Mouse (Mus musculus): ENCODE results near the gene Lenep. TPM values are rescaled to one million over a fixed set of nuclear protein-coding genes. Genes with fewer than 3 reads are reported as not detected.

The Lenep gene
- polyA plus RNA-seq, 1 experiment from 2014 or later: 0.91 TPM

Other genes with a start within 250 kb of the Lenep start
- 3.0 and 3.2 TPM in 2 replicates for gene Hcn3, start 242.6 kb downstream of the Lenep start, polyA plus RNA-seq (2015; fragmentation: Nextera tagmentation; extraction: Ambion mirVana)
- 29.9 and 33.6 TPM in 2 replicates for gene Clk2, start 238.0 kb downstream of the Lenep start, polyA plus RNA-seq (2015; fragmentation: Nextera tagmentation; extraction: Ambion mirVana)
- gene Scamp3, start 225.3 kb downstream of the Lenep start, polyA plus RNA-seq (2015; fragmentation: Nextera tagmentation; extraction: Ambion mirVana): 108 and 109 TPM in 2 replicates
- gene Fam189b, start 219.7 kb downstream of the Lenep start, polyA plus RNA-seq (2015; fragmentation: Nextera tagmentation; extraction: Ambion mirVana): 34.9 and 37.0 TPM in 2 replicates
- gene Gba, start 199.9 kb downstream of the Lenep start, polyA plus RNA-seq (2015; fragmentation: Nextera tagmentation; extraction: Ambion mirVana): 49.0 and 55.6 TPM in 2 replicates
- 47.1 and 59.7 TPM in 2 replicates for gene Thbs3, start 187.6 kb downstream of the Lenep start, polyA plus RNA-seq (2015; fragmentation: Nextera tagmentation; extraction: Ambion mirVana)
- 173 and 196 TPM in 2 replicates for gene Mtx1, start 175.7 kb downstream of the Lenep start, polyA plus RNA-seq (2015; fragmentation: Nextera tagmentation; extraction: Ambion mirVana)
- 4.0 and 10.2 TPM in 2 replicates for gene Muc1, start 173.7 kb downstream of the Lenep start, polyA plus RNA-seq (2015; fragmentation: Nextera tagmentation; extraction: Ambion mirVana)
- 294 and 310 TPM in 2 replicates for gene Krtcap2, start 156.8 kb downstream of the Lenep start, polyA plus RNA-seq (2015; fragmentation: Nextera tagmentation; extraction: Ambion mirVana)
- gene Trim46, start 156.5 kb downstream of the Lenep start, polyA plus RNA-seq (2015; fragmentation: Nextera tagmentation; extraction: Ambion mirVana): 5.0 and 5.9 TPM in 2 replicates
- gene Dpm3, start 143.4 kb downstream of the Lenep start, polyA plus RNA-seq (2015; fragmentation: Nextera tagmentation; extraction: Ambion mirVana): 150 and 173 TPM in 2 replicates
- 71.8 and 72.2 TPM in 2 replicates for gene Slc50a1, start 132.2 kb downstream of the Lenep start, polyA plus RNA-seq (2015; fragmentation: Nextera tagmentation; extraction: Ambion mirVana)
- 55.8 and 57.4 TPM in 2 replicates for gene Efna1, start 121.7 kb downstream of the Lenep start, polyA plus RNA-seq (2015; fragmentation: Nextera tagmentation; extraction: Ambion mirVana)
- 42.3 and 47.2 TPM in 2 replicates for gene Efna3, start 79.8 kb downstream of the Lenep start, polyA plus RNA-seq (2015; fragmentation: Nextera tagmentation; extraction: Ambion mirVana)
- 28.1 and 31.0 TPM in 2 replicates for gene Efna4, start 64.8 kb downstream of the Lenep start, polyA plus RNA-seq (2015; fragmentation: Nextera tagmentation; extraction: Ambion mirVana)
- 93.2 and 96.1 TPM in 2 replicates for gene Adam15, start 52.8 kb downstream of the Lenep start, polyA plus RNA-seq (2015; fragmentation: Nextera tagmentation; extraction: Ambion mirVana)
- gene Dcst2, start 40.8 kb downstream of the Lenep start, polyA plus RNA-seq (2015; fragmentation: Nextera tagmentation; extraction: Ambion mirVana): 0.13 and 0.21 TPM in 2 replicates
- gene Dcst1, start 37.5 kb downstream of the Lenep start, polyA plus RNA-seq (2015; fragmentation: Nextera tagmentation; extraction: Ambion mirVana): 0.46 and 0.64 TPM in 2 replicates
- 8.2 and 9.0 TPM in 2 replicates for gene Zbtb7b, start 8.0 kb downstream of the Lenep start, polyA plus RNA-seq (2015; fragmentation: Nextera tagmentation; extraction: Ambion mirVana)
- gene Flad1, start 9.1 kb upstream of the Lenep start, polyA plus RNA-seq (2015; fragmentation: Nextera tagmentation; extraction: Ambion mirVana): 28.5 and 34.6 TPM in 2 replicates
- gene Cks1b, start 15.6 kb upstream of the Lenep start, polyA plus RNA-seq (2015; fragmentation: Nextera tagmentation; extraction: Ambion mirVana): 342 and 356 TPM in 2 replicates
- 110 and 113 TPM in 2 replicates for gene Shc1, start 15.7 kb upstream of the Lenep start, polyA plus RNA-seq (2015; fragmentation: Nextera tagmentation; extraction: Ambion mirVana)
- 47.7 and 51.3 TPM in 2 replicates for gene Pygo2, start 27.4 kb upstream of the Lenep start, polyA plus RNA-seq (2015; fragmentation: Nextera tagmentation; extraction: Ambion mirVana)
- gene Pbxip1, start 33.9 kb upstream of the Lenep start, polyA plus RNA-seq (2015; fragmentation: Nextera tagmentation; extraction: Ambion mirVana): 38.3 and 40.4 TPM in 2 replicates
- 51.3 and 59.1 TPM in 2 replicates for gene Pmvk, start 51.7 kb upstream of the Lenep start, polyA plus RNA-seq (2015; fragmentation: Nextera tagmentation; extraction: Ambion mirVana)
- 2.7 and 4.3 TPM in 2 replicates for gene Kcnn3, start 117.4 kb upstream of the Lenep start, polyA plus RNA-seq (2015; fragmentation: Nextera tagmentation; extraction: Ambion mirVana)

Data from embryonic facial prominence, embryonic 15.5 days (tissue).